Mouse (Mus musculus) A20 (cell line): ENCODE results near the gene Ttc7.

Source experiments
- DNase-seq: peaks from one replicate; pipeline ENCODE4 v3.0.0-alpha.2; 2011; ENCODE audit warnings: low read depth, low spot score

The Ttc7 gene

GRCm38 (mm10) chr17:87365268-87365667 is 82.6 kb downstream of the Ttc7 start:
- no peak for DNase-seq

GRCm38 (mm10) chr17:87366520-87366919 is 83.8 kb downstream of the Ttc7 start:
- DNase-seq: no peak

DNA sequence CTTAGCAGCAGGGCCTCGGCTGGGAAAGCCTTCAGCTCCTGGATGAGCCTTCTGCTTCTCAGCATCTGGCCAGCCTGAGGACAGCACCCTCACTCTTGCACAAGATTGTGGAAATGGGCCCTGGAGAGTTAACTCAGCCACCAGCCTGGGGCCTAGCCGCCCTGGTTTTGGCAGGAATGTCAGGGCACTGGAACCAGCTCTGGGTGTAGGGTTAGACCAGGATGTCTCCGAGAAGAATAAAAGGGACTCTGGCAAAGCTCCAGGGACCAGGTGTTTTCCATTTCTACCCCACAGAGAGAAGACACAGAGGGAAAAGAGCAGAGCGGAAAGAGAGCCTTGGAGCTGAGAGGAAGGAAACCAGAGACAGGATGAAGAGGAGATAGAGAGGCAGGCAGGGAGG is 84.5 kb downstream of the Ttc7 start:
- no peak for DNase-seq

- DNase-seq: no peak
Measured at GRCm38 (mm10) chr17:87367640-87368039, 85.0 kb downstream of the Ttc7 start.

DNA sequence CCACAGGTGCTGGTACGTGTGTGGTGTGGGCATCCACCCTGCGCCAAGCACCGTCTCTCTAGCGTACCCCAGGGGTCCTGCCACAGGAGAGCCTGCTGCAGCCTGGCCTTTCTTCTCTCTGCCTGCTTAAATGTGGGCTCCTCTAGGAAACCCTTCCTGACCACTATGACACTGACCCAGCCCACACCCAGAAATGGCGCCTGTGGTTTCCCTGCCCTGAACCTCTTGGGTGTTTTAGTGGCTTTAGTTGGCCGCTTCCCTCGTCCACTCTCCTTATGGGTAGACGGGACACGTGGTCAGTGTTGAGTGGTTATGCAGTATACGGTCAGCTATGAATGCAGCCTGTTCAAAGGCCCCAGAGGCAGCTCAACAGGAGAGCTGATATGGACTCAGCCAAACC is 85.8 kb downstream of the Ttc7 start:
- DNase-seq: no peak

GRCm38 (mm10) chr17:87369270-87369759 is 86.6 kb downstream of the Ttc7 start:
- no peak for DNase-seq

DNA sequence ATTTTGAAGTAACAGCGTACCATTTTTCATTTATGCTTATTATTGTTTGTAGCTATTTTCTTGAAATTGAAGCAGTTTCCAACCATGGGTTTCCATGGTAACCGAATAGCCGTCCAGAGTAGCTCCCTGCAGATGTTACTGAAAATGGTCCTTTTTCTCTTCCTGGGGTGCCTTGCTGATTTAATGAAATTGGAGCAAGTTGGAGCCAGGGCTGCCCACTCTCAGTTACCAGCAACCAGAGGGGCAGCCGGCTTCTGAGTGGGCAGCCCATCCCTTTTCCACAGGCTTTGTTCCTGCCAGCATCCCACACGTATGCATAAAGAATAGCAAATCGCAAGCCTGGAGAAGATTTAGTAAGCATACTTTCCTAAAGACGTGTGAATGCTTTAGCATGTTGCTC is 89.5 kb downstream of the Ttc7 start:
- DNase-seq: no peak

DNA sequence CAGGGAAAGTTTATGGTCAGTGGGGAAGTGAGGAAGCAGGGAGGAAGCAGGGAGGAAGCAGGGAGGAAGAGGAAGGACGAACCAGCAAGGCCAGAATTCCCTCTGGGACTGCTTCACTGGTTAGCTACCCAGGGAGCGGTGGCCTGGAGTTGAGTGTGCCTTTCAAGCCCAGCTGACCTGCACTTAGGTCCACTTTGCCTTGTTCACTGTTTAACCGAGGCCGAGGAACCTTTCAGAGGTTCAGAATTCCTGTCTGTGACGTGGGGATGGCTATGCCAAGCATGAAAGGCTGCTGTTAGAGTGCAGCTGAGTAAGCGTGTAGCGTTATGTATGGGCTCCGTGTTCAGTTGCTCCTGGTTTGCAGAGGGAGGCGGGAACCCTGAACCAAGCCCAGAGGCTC is 90.6 kb downstream of the Ttc7 start:
- no peak for DNase-seq

GRCm38 (mm10) chr17:87375941-87376511 is 93.3 kb downstream of the Ttc7 start:
- DNase-seq: no peak

DNA sequence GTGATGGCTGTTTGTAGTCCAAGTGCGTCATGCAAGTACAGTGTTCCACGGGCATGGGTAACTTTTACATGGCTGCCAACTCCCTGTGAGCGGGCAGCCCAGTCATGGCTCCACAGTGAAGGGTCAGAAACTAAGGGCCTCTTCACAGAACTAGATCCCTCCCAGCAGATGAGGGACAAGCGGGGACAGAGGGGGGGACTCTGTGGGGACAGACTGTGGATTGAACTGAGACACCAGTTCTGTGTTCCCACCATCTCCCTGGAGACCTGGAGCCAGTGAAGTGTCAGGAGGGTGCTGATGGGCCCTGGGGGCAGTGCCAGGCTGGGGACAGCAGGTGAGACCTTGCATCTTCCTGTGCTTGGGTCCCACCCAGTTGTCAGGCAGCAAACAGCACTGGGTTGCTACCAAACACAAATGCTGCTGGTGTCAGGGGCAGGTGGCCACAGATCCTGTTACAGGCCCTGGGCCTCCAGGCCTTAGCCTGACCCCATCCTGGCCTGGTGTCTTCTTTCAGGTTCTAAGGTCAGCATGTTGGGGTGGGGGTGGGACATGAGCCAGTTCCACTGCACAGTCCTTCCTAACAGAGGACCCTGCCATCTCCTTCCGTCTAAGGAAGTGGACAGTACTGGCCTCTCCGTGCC is 94.3 kb downstream of the Ttc7 start:
- no peak for DNase-seq

- no peak for DNase-seq
Measured at GRCm38 (mm10) chr17:87377536-87377935, 94.8 kb downstream of the Ttc7 start.

- DNase-seq: peak; percentile 24
Measured at GRCm38 (mm10) chr17:87378354-87379159, 95.9 kb downstream of the Ttc7 start.

GRCm38 (mm10) chr17:87379160-87379624 is 96.5 kb downstream of the Ttc7 start:
- DNase-seq: no peak

- no peak for DNase-seq
Measured at GRCm38 (mm10) chr17:87379821-87380220, 97.1 kb downstream of the Ttc7 start.

DNA sequence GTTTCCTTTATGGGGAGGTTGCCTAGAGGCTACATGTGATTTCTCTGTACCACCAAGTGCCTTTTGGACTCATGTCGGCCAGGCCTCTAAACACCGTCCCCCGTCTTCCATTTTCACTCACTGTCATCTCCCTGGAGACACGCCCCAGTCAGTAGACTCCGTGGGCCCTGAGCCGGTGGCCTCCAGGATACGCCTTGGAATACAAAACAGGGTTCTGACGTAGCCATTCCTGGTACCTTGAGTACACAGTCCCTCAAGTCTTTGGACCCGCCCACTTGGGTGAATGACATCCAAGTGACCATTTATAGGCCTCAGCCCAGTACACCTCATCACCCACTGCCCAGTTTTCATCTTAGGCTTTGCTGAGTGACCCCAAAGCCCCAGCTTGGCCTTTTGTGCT is 98.0 kb downstream of the Ttc7 start:
- DNase-seq: no peak

DNA sequence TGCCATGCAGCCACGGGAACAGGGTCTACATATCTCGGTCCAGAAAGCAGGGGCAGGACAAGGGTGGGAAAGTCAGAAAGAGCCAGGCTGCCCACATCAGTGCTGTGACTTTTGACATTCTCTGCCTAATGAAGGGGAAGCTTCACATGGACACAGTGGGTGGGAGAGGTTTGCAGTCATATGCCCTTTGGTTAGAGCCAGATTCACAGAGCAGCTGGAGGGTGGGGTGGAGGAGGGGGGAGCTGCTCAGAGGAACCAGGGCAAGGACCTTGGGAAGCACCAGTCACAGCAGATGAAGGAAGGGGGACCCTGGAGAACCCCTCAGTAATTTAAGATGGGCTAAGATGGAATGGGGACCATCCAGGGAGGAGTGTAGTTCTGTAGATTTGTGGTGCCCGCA is 103.1 kb downstream of the Ttc7 start:
- no peak for DNase-seq

GRCm38 (mm10) chr17:87387068-87387467 is 104.4 kb downstream of the Ttc7 start:
- peak; percentile 67 for DNase-seq

DNA sequence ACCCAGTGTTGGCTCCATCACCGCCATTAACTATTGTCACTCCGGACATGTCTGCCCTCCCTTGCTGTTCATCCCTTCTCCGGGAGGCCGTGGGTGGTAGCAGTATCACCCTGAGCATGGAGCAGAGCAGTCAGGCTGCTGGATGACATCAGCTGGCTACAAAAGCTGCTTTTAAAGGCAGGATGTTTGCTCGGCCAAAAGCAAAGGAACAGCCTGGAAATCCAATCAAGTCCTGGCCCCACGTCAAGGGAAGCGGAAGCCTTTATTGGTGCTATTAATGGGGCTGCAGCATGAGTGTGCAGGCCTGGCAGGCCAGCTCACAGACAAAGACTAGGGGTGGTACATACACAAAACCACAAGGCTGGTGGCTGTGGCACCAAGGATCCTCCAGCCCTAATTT is 108.6 kb downstream of the Ttc7 start:
- no peak for DNase-seq

DNA sequence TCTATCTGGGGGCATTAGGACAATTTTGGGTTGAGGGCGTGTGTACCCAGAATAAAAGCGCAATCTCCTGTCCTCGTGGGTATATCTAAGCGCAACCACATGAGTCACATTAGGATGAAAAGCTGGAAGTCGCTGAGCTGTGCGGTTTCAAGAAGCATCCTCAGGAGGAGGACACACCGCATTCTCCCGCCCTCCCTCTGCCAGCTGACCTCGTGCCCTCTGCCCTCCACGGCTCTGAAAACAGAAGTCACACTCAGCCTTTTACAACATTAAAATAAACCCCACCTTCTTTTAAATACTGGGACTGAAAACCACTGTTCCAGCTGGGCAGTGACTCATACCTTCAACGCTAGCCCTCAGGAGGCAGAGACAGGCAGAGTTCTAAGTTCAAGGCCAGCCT is 114.4 kb downstream of the Ttc7 start:
- DNase-seq: no peak

DNA sequence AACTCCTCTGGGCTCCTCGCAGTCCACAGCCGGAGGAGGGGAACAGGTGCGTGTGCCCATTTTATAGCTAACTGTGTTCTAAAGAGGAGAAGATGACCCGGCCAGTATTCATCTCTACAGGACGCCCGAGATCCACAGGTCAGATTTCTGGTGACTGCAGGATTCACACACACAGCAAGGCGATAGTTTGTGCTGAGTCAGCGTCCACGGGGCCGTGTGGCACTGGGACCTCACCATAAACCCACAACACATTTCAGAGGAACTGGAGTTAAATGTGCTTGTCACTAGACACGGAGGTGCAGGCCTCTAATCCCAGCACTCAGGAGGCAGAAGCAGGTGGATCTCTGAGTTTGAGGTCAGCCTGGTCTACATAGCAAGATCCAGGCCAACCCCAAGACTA is 119.8 kb downstream of the Ttc7 start:
- DNase-seq: no peak

GRCm38 (mm10) chr17:87403462-87403861 is 120.8 kb downstream of the Ttc7 start:
- DNase-seq: no peak

DNA sequence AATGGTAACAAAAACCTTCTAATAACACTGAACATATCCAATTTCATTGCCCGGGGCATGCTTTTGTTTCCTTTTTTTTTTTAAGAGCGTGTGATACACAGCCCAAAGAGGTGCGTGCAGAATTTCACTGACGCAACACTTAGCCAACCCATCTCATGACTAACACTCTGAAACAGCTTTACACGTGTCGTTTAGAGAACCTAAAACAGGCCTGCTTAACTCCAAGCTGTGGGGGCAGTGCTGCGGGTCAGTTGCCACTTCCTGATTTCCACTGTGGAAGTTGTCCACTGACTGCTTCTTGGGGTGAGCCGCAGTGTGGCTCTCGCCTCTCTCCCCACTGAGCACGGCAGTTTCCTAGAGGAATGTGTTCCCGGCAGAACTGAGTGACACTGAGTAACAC is 122.9 kb downstream of the Ttc7 start:
- DNase-seq: no peak

DNA sequence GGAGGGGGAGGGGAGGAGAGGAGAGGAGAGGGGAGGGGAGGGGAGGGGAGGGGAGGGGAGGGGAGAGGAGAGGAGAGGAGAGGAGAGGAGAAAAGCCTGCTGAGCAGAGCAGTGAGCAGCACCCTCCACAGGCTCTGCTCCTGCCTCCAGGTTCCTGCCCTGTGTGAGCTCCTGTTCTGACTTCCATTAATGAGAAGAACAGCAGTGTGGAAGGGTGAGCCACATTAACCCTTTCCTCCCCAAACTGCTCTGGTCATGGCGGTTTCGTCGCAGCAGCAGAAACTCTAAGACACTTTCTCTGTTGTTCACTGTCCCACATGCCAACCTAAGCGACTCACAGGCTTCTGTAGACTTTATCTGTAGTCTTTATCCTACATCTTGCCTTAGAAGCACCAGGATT is 124.0 kb downstream of the Ttc7 start:
- DNase-seq: no peak
